Mouse (Mus musculus) MEL (cell line): ENCODE data around the gene Prss2. TPM values are rescaled to one million over a fixed set of nuclear protein-coding genes. Genes with fewer than 3 reads are reported as not detected.

Experiments
- DNase-seq: peaks from one replicate; pipeline ENCODE4 v3.0.0; 2011; ENCODE audit warnings: low read depth, low spot score
- H3K27ac ChIP-seq: 2 replicates; pipeline ENCODE4 v1.5.1; 2012; ENCODE audit warnings: low read depth, mild to moderate bottlenecking, control low read depth, low read length, moderate library complexity; ENCODE audit not compliant: control insufficient read depth
- H3K27me3 ChIP-seq, 2 experiments: fragments of 150-350 bp in 1 of 2; sonication (generic) in 1 of 2; 2 replicates each; pipeline ENCODE4 v1.6.1; 2012; ENCODE audit warnings: low read length in 2 of 2, mild to moderate bottlenecking in 2 of 2, improper control_type of control experiment in 1 of 2, moderate library complexity in 1 of 2; ENCODE audit not compliant: insufficient read depth in 2 of 2, control insufficient read depth in 1 of 2
- H3K36me3 ChIP-seq, 2 experiments: 2 replicates each; pipeline ENCODE4 v1.6.1; 2012 to 2014; ENCODE audit warnings: low read length in 2 of 2, improper control_type of control experiment in 1 of 2, inconsistent platforms in 1 of 2, mild to moderate bottlenecking in 1 of 2; ENCODE audit not compliant: insufficient read depth in 2 of 2, control insufficient read depth in 1 of 2
- H3K4me1 ChIP-seq, 2 experiments: fragments of 150-350 bp in 1 of 2; sonication (generic) in 1 of 2; 2 replicates each; pipeline ENCODE4 v1.6.1; 2012; ENCODE audit warnings: low read length in 2 of 2, improper control_type of control experiment in 1 of 2, mild to moderate bottlenecking in 1 of 2; ENCODE audit not compliant: insufficient read depth in 2 of 2, control insufficient read depth in 1 of 2
- H3K4me3 ChIP-seq, 2 experiments: fragments of 150-350 bp in 1 of 2; sonication (generic) in 1 of 2; 2 replicates each; pipeline ENCODE4 v1.5.1; 2012; ENCODE audit warnings: low read depth in 2 of 2, low read length in 2 of 2, mild to moderate bottlenecking in 2 of 2, moderate library complexity in 2 of 2, control low read depth in 1 of 2, improper control_type of control experiment in 1 of 2; ENCODE audit not compliant: control insufficient read depth in 1 of 2, insufficient read depth in 1 of 2
- H3K79me2 ChIP-seq: 2 replicates; pipeline ENCODE4 v1.6.1; 2012; ENCODE audit warnings: mild to moderate bottlenecking, low read length, moderate library complexity; ENCODE audit not compliant: control insufficient read depth, poor library complexity, insufficient read depth
- H3K9ac ChIP-seq: 2 replicates; pipeline ENCODE4 v1.6.1; 2012; ENCODE audit warnings: low read depth, mild to moderate bottlenecking, control low read depth, low read length, moderate library complexity; ENCODE audit not compliant: control insufficient read depth, poor library complexity, severe bottlenecking
- H3K9me3 ChIP-seq: fragments of 150-350 bp; sonication (generic); replicated peaks from 2 replicates; pipeline ENCODE4 v1.6.1; 2012; ENCODE audit warnings: mild to moderate bottlenecking, low read length, improper control_type of control experiment, moderate library complexity; ENCODE audit not compliant: insufficient read depth
- CHD1 ChIP-seq: IDR thresholded peaks from 2 replicates; pipeline ENCODE4 v1.6.1; 2012; ENCODE audit warnings: low read depth, mild to moderate bottlenecking, inconsistent platforms, low read length, improper control_type of control experiment
- EP300 ChIP-seq, 2 experiments: IDR thresholded peaks; 2 replicates each; pipeline ENCODE4 v1.6.1; 2011; ENCODE audit warnings: improper control_type of control experiment in 2 of 2, low read length in 2 of 2, low read depth in 1 of 2, mild to moderate bottlenecking in 1 of 2
- HCFC1 ChIP-seq: IDR thresholded peaks from 2 replicates; pipeline ENCODE4 v1.6.1; 2012; ENCODE audit warnings: low read depth, mild to moderate bottlenecking, inconsistent platforms, low read length, improper control_type of control experiment, moderate library complexity
- MAZ ChIP-seq: IDR thresholded peaks from 2 replicates; pipeline ENCODE4 v1.6.1; 2012; ENCODE audit warnings: low read depth, mild to moderate bottlenecking, inconsistent platforms, low read length, improper control_type of control experiment
- MEF2A ChIP-seq: IDR thresholded peaks from 2 replicates; pipeline ENCODE4 v1.6.1; 2014; ENCODE audit warnings: low read depth, mild to moderate bottlenecking, inconsistent platforms, low read length, improper control_type of control experiment; ENCODE audit not compliant: poor library complexity, insufficient replicate concordance, severe bottlenecking; ENCODE audit errors: extremely low read depth
- MXI1 ChIP-seq: IDR thresholded peaks from 2 replicates; pipeline ENCODE4 v1.6.1; 2011; ENCODE audit warnings: mild to moderate bottlenecking, low read depth, low read length, improper control_type of control experiment
- MYB ChIP-seq: IDR thresholded peaks from 2 replicates; pipeline ENCODE4 v1.6.1; 2011; ENCODE audit warnings: mild to moderate bottlenecking, low read depth, low read length, improper control_type of control experiment
- MYC ChIP-seq: IDR thresholded peaks from 2 replicates; pipeline ENCODE4 v1.6.1; 2011; ENCODE audit warnings: low read depth, mild to moderate bottlenecking, low read length, improper control_type of control experiment, moderate library complexity
- POLR2AphosphoS2 ChIP-seq: IDR thresholded peaks from 2 replicates; pipeline ENCODE4 v1.6.1; 2011; ENCODE audit warnings: low read length, improper control_type of control experiment
- POLR2AphosphoS5 ChIP-seq: IDR thresholded peaks from 2 replicates; pipeline ENCODE4 v1.6.1; 2012; ENCODE audit warnings: low read depth, borderline replicate concordance, mild to moderate bottlenecking, inconsistent platforms, low read length, moderate library complexity, mixed read lengths
- TCF12 ChIP-seq: IDR thresholded peaks from 2 replicates; pipeline ENCODE4 v1.6.1; 2014; ENCODE audit warnings: low read depth, mild to moderate bottlenecking, inconsistent platforms, low read length, improper control_type of control experiment, moderate library complexity
- UBTF ChIP-seq: IDR thresholded peaks from 2 replicates; pipeline ENCODE4 v1.6.1; 2012; ENCODE audit warnings: low read depth, mild to moderate bottlenecking, inconsistent platforms, low read length, improper control_type of control experiment, moderate library complexity, borderline replicate concordance; ENCODE audit not compliant: insufficient read depth
- USF1 ChIP-seq: IDR thresholded peaks from 2 replicates; pipeline ENCODE4 v1.6.1; 2014; ENCODE audit warnings: low read depth, mild to moderate bottlenecking, inconsistent platforms, low read length, improper control_type of control experiment, moderate library complexity
- ZKSCAN1 ChIP-seq: IDR thresholded peaks from 2 replicates; pipeline ENCODE4 v1.6.1; 2012; ENCODE audit warnings: low read depth, mild to moderate bottlenecking, inconsistent platforms, low read length, improper control_type of control experiment, moderate library complexity
- polyA plus RNA-seq, 2 experiments: library from polyadenylated mRNA; stranded (reverse) in 1 of 2; unstranded in 1 of 2; fragments of >175 nt in 1 of 2; fragments of >200 nt in 1 of 2; gene quantifications; 2 replicates each; pipeline versions ENCODE4 v1.2.1 to v1.2.4; 2012; ENCODE audit warnings: low replicate concordance in 2 of 2, low read depth in 1 of 2; ENCODE audit not compliant: insufficient read length in 2 of 2, insufficient read depth in 1 of 2, missing spikeins in 1 of 2
- total RNA-seq: library from RNA; depleted of rRNA; stranded (reverse); fragments of 300-350 nt; gene quantifications from 2 replicates; pipeline ENCODE4 v1.2.3, GENCODE M21; 2012

Gene Prss2
- total and polyA plus RNA-seq, 3 experiments: not detected

- Histone ChIP-seq H3K27ac (no peak overlapping the region), H3K27me3 (no peaks in the 10 kb centered on the region; a peak in 1 of 4 replicates), H3K36me3 (no peaks in the 10 kb centered on the region), H3K9me3 (no peaks in the 10 kb centered on the region), H3K79me2 (no peaks in the 10 kb centered on the region), H3K4me3 (no peak overlapping the region), H3K9ac (no peak overlapping the region), H3K4me1 (no peaks in the 10 kb centered on the region)
- no peak for DNase-seq
- TF ChIP-seq EP300 (IDR thresholded peaks at IDR 0.05; ENCODE audit: low read depth in 1 of 2, low read length in 2 of 2) (no peak), POLR2AphosphoS2 (no peak), CHD1 (no peak), MYB (no peak), USF1 (no peak), MXI1 (no peak), TCF12 (no peak), UBTF (no peak), POLR2AphosphoS5 (no peak), HCFC1 (no peak), MYC (no peak), MAZ (no peak), ZKSCAN1 (no peak)
Measured at GRCm38 (mm10) chr6:41547056-41547650, 25.6 kb downstream of the Prss2 start.

DNA sequence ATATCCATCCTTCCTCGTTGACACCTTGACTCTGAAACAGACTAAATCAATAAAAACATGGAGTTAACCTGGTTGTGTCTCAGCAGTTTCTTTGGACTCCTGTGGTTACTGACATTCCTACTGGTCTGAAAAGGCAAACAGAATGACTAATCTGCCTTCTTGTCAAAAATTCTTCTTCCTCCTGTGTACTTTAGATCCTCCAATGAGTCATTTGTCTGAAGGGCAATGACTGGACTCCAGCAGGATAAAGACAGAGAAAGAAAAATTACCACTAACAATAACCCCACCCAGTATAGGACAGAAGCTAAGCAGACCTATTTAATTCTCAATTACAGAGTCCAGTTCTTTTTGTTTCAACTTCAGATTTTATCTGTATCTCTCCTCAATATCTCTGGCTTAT is 26.7 kb downstream of the Prss2 start:
- H3K9me3 ChIP-seq: no peaks in the 10 kb centered on the region
- no peak overlapping the region for H3K4me3 ChIP-seq
- no peaks in the 10 kb centered on the region for H3K79me2 ChIP-seq
- no peak overlapping the region for H3K27ac ChIP-seq
- H3K27me3 ChIP-seq: no peaks in the 10 kb centered on the region; a peak in 1 of 4 replicates
- DNase-seq: no peak
- no peaks in the 10 kb centered on the region for H3K4me1 ChIP-seq
- H3K9ac ChIP-seq: no peak overlapping the region
- no peak for TF ChIP-seq MEF2A
- no peak for TF ChIP-seq CHD1
- no peak for TF ChIP-seq UBTF
- no peaks in the 10 kb centered on the region for H3K36me3 ChIP-seq
